Mouse (Mus musculus) adrenal gland, adult 2 months (tissue): ENCODE results near the gene Pifo. TPM values are rescaled to one million over a fixed set of nuclear protein-coding genes. Genes with fewer than 3 reads are reported as not detected.
A peak's percentile ranks its signal among the peaks of the same experiment; 100 is the strongest.
"Not testable (repeated sequence)": the region's sequence is repeated elsewhere in the genome, so short reads cannot be mapped to it uniquely, and the experiment has no call there.

Experiments
- DNase-seq: peaks from one replicate; pipeline ENCODE4 v3.0.0; 2021
- long read RNA-seq: library from polyadenylated mRNA; stranded (forward); transcript quantifications from one replicate; pipeline ENCODE4 v2.0.0, GENCODE M21; 2021
- polyA plus RNA-seq: library from polyadenylated mRNA; depleted of rRNA; stranded (reverse); fragments of >200 nt; gene quantifications from 2 replicates; pipeline ENCODE4 v1.2.3, GENCODE M21; 2012; rRNA removed
- total RNA-seq, 2 experiments: library from RNA; stranded (reverse); gene quantifications; 2 replicates each; pipeline ENCODE4 v1.2.3; 2021

Gene Pifo
- total RNA-seq (not detected), polyA plus RNA-seq (not detected in 2 replicates)
- long read RNA-seq, result 0 reads

DNA sequence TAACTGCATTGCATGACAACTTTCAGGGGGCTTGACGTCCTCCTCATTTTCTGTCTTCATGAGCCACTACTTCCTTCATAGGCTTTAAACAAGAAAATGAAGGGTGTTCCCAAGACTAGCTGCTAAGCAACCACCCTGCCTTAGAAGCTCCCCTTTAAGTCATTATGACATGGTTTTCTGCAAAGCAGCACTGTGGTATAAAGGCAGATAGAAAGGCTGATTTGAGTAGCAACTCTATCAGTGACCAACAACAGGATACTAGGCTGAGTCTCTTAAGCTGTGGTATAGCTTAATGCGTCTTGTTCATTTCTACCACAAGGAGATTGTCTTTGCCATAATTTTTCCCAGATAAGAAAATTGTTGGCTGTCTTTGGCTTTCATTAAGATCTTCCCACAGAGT is at the start of gene Pifo:
Pifo (minus strand) TSS at position 101 of the 400 bp plus-strand sequence.
- DNase-seq, result no peak

- no peak for DNase-seq
These were observed 43.5 kb upstream of the Pifo start for GRCm38 (mm10) chr3:106057966-106058365.

DNA sequence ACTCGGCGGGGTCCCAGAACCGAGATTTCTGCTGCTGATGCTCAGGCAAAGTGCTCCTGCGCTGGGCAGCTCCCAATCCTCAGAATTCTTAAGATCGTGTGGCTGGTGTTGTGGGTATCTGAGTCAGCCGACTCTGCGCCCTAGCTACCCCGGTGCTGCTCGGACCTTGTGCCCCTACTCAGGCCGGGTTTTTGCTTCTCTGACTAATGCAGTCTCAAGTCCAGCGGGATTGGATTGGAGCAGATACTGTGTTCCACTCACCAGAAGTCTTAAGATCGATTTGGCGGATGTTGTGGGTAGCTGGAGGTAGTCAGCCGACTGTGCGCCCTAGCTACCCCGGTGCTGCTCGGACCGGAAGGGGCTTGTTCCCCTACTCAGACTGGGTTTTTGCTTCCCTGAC is 37.5 kb upstream of the Pifo start:
- DNase-seq, result no peak

- no peak for DNase-seq
These were observed 25.9 kb upstream of the Pifo start for GRCm38 (mm10) chr3:106040306-106040705.

- no peak for DNase-seq
These were observed 18.3 kb upstream of the Pifo start, which contains the start of gene Chil5 for GRCm38 (mm10) chr3:106032781-106033180. Gene Chil5 (minus strand): TSS chr3:106032814.

DNA sequence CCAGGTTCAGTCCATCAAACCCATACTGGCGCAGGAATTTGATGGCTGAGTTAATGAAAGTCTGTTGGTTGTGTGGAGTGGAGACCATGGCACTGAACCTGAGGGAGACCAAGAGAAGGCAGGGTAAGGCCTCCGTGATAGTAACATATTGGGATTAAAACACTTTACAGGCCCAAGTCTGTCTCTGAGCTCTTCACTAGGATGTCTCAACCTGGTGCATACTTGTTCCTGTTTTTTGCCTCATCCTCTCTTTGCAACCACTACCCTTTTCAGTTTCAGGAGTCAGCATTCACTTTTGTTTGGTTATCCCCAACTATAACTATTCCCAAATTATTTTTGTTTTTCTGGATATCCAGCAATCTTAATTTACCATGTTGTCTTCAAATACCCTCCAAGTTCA is 9.7 kb upstream of the Pifo start:
- DNase-seq, result no peak

DNA sequence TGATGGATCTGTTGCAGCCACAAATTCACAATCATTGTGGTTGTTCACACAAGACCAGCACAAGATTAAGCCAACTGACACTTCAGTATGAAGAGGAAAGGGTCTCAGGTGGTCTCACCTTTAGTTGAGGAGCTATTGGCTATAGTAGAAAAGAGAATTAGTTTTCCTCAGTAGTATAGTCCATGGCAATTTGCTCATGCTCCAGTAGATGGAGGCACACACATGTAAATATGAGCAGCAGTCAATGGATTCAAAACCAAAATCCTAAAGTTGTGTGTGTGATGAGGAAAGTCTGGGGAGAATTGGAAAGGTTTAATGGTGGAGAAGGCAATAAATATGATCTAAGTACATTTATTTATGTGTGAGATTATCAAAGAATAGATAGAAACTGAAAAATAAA is 7.4 kb upstream of the Pifo start:
- no peak for DNase-seq

GRCm38 (mm10) chr3:106003360-106003759 is 11.1 kb downstream of the Pifo start:
- DNase-seq, result not testable (repeated sequence)

GRCm38 (mm10) chr3:106001416-106002370 is 12.8 kb downstream of the Pifo start:
- no peak for DNase-seq

GRCm38 (mm10) chr3:106000707-106001375 is 13.6 kb downstream of the Pifo start:
- DNase-seq, result no peak

DNA sequence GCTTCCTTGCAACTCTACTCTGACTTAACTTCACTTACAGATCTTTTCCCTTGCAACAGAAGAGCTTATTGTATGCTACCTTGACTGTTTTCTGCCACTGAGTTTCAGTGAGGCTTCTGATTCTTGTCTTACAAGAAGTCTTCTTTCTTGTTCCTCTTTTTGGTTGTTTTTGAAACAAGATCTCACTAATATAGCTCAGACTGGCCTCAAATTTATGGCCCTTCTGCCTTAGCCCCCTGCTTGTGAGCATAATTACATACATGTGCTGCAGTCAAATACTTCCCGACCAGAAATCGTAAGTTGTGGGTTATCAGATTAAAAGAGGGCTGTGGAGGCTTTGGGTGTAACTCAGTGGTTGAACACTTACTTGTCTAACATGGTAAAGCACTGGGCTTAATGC is 19.7 kb downstream of the Pifo start:
- no peak for DNase-seq

- DNase-seq, result peak; percentile 18
These were observed 22.7 kb downstream of the Pifo start for GRCm38 (mm10) chr3:105991653-105992283.

DNA sequence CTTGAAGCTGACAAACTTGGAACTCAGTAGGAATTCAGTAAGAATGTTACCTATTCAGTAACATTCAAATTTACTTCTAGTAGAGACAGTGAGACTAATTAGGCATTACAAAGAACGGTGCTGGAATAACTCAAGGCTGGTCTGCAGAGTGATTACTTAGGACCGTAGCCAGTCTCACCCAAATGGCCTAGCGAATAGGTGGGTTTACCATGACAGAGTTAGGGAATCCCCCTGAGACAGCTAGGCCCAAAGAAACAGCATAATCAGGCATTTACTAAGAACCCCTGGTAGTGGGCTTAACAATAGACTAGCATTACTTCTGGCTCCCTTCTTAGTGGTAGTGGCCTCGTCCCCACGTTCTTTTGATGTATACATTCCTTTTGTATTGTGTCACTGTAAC is 24.8 kb downstream of the Pifo start:
- not testable (repeated sequence) for DNase-seq

DNA sequence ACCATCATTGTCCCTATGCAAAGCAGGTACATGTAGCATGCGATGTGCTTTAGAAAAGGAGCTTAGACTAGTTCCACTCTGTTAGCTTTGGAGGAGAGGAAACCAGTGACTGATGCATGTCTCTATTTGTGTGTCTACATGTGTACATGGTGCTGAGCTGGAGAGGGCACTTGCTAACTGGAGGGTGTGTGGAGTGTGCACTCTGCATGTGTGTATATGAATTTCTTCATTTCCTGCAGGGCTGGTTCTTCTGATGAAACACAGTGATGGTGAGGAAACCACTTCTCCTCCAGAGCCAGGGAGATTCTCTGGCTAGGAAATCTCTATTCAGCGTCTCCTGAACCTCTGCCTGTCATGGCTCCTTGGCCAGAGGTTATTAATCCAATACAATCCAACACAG is 40.3 kb downstream of the Pifo start:
- no peak for DNase-seq

DNA sequence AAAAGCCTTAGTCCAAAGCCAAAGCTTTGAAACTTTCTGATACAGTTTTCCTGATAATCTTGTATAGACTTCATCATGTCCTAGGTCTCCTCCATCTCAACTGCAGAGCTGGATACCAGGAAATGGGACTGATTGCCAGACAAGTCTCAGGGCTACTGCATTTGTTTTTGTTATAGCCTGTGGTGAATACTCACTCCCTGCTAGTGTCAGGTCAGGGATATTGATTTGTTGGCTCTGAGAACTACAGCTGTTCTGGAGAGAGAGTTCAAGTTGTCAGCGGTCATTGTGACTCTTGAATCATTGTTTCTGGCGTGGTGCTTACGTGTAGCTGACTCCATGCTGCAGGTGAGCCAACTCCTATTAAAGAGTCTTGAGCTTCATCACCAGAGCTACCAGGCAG is 41.0 kb downstream of the Pifo start, which contains the start of gene Ovgp1:
Ovgp1 (plus strand) TSS at position 301 of the 400 bp plus-strand sequence.
- no peak for DNase-seq

DNA sequence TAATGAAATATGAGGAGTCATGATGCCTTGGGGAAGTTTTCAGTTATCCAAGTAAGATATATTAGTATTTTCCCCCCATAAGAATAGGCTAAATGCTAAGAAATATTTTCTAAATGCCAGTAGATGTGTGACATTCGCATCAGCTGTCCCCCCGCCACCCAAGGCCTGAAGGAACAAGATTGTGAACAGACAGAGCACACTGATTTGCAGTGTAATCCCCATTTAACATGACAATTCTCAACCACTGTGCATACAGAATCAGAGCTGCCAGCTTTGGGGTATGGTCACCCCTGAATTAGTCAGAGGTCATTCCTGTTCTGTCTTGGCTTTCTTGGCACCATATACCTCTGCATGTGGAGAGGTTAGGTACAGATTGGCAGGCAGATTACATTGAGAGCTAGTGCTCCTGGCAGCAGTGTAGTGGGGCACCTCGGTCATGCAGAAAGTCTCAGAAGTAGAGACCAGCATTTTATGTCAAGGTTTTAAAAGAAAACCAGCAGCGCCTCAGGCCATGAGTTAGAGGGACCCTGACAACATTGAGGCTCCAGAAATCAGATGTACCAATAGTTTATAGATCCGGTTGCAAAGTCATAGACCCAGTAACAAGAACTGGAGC is 42.5 kb downstream of the Pifo start:
- DNase-seq, result no peak

DNA sequence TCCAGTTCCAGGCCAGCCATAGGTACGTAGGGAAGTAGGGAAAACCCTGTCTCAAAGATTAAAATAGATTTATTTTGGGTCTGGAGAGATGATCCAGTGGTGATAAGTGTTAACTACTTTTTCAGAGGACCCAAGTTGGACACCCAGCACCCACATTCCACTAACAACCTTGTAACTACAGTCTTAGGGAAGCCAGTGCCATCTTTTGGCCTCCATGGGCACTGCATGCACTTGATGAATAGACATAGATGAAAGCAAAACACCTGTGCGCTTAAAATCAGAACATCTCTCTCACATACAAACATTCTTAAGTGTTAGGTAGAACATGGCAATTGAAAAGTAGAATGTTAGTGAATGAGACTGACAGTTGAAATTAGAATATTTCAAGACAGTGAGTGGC is 53.7 kb downstream of the Pifo start:
- no peak for DNase-seq

DNA sequence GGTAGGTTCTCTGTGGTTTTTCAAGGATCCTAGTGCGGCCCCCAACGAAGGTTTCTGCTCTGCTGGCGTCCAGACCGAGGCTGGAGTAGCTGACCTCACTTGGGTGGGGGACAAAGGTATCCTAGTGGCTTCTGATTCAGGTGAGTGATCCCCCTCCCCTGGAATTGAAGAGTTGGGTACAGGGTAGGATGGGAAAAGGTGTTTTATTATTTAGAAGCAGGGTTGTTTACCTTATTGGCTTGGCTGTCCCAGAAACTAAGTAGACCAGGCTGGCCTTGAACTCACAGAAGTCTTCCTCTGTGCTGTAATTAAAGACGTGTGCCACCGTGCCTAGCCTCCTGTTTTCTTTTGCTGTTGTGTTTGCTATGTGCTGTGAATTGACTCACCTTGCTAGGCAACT is 54.4 kb downstream of the Pifo start, which contains the start of gene Atp5f1:
Atp5f1 (minus strand) TSS at position 101 of the 400 bp plus-strand sequence.
- no peak for DNase-seq

GRCm38 (mm10) chr3:105959585-105959984 is 54.9 kb downstream of the Pifo start:
- DNase-seq, result no peak

DNA sequence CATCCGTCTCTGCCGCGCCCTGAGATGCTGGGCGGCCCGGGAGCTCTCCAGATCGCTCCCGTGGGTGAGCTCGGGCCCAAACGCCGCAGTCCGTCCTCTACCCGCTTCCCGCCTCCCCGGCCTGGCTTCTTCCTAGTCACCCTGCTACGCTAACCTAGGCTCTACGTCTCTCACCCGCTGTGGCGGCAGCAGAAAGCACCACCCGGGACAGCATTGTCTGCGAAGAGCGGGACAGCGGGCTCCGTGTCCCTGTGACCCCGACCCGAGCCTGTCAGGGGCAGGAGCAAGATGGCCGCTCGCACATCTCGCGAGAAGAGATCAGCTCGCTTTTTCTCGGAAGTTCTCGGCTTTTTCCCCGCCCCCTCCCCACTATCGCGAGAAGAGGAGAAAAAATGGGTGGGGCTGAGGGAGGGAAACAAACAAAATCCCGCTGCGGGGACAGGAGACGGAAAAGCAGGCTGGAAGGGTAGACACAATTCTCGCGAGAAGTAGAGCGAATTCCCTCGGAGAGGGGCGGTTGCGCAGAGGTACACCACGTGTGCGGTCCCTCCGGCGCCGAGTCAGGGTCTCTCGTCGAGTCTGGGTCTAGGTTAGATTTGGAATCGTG is 55.4 kb downstream of the Pifo start, which contains the start of gene Wdr77:
Wdr77 (plus strand) TSS at position 396 of the 607 bp plus-strand sequence.
- DNase-seq, result peak; percentile 97

DNA sequence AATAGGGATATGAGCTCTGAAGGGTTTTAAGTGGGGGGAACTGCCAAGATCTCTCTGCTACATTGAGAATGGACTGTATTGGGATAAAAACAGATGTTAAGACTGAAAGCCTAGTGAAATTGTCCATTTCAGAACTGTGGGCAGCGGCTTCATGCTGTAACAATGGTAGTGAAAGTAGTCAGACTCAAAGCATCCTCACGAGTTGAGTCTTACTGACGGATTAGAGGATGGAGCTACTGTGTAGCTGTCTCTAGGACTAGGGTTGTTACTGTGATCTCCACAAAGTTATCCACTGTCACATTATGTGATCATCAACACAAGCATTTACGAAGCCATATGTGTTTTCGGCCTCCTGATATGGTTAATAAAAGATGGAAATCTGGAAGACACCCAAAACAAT is 56.2 kb downstream of the Pifo start:
- no peak for DNase-seq
